Mouse (Mus musculus): ENCODE data around the gene Grid2. TPM values are rescaled to one million over a fixed set of nuclear protein-coding genes. Genes with fewer than 3 reads are reported as not detected.

Gene Grid2
- polyA plus RNA-seq, 1 experiment from 2014 or later, result 0.76 TPM

GRCm38 (mm10) chr6:64046732-64047131, 791.1 kb downstream of the Grid2 start:
- H3K36me3 ChIP-seq (ENCODE audit: control insufficient read depth, insufficient read depth, low read length), result no peaks in the 10 kb centered on the region
- no peaks in the 10 kb centered on the region for H3K4me1 ChIP-seq (ENCODE audit: control insufficient read depth, insufficient read depth, low read length)
- H3K27ac ChIP-seq (ENCODE audit: low read depth, low read length), result no peak overlapping the region
- H3K9me3 ChIP-seq (replicated peaks; ENCODE audit: control insufficient read depth, low read length), result no peaks in the 10 kb centered on the region
- no peak overlapping the region for H3K4me2 ChIP-seq
- no peak for ATAC-seq (replicated peaks; ENCODE audit: insufficient number of reproducible peaks, low FRiP score, low TSS enrichment)
- no peaks in the 10 kb centered on the region for H3K27me3 ChIP-seq (ENCODE audit: control insufficient read depth, insufficient read depth, low read length)
- no peak overlapping the region for H3K9ac ChIP-seq (ENCODE audit: low read depth, low read length)
- H3K4me3 ChIP-seq (ENCODE audit: low read depth, low read length), result no peak overlapping the region
- 59% methylated on average over 1 of the region's 1 CpGs for WGBS (ENCODE audit: insufficient replicate concordance)

GRCm38 (mm10) chr6:64047950-64048349, 792.3 kb downstream of the Grid2 start:
- Histone ChIP-seq H3K36me3 (ENCODE audit: control insufficient read depth, insufficient read depth, low read length) (no peaks in the 10 kb centered on the region), H3K4me1 (ENCODE audit: control insufficient read depth, insufficient read depth, low read length) (no peaks in the 10 kb centered on the region), H3K4me3 (ENCODE audit: low read depth, low read length) (no peak overlapping the region), H3K9me3 (replicated peaks; ENCODE audit: control insufficient read depth, low read length) (no peaks in the 10 kb centered on the region), H3K9ac (ENCODE audit: low read depth, low read length) (no peak overlapping the region), H3K27me3 (ENCODE audit: control insufficient read depth, insufficient read depth, low read length) (no peaks in the 10 kb centered on the region), H3K27ac (ENCODE audit: low read depth, low read length) (no peak overlapping the region), H3K4me2 (no peak overlapping the region)
- no peak for ATAC-seq (replicated peaks; ENCODE audit: insufficient number of reproducible peaks, low FRiP score, low TSS enrichment)
- WGBS (ENCODE audit: insufficient replicate concordance), result 81% methylated on average over 5 of the region's 5 CpGs

- no peak overlapping the region for H3K27ac ChIP-seq (ENCODE audit: low read depth, low read length)
- no peak for ATAC-seq (replicated peaks; ENCODE audit: insufficient number of reproducible peaks, low FRiP score, low TSS enrichment)
- 79% methylated on average over 7 of the region's 7 CpGs for WGBS (ENCODE audit: insufficient replicate concordance)
Measured at GRCm38 (mm10) chr6:64063858-64064257, 808.2 kb downstream of the Grid2 start.

GRCm38 (mm10) chr6:64064704-64065103, 809.0 kb downstream of the Grid2 start:
- Histone ChIP-seq H3K27me3 (ENCODE audit: control insufficient read depth, insufficient read depth, low read length) (no peaks in the 10 kb centered on the region), H3K4me3 (ENCODE audit: low read depth, low read length) (no peak overlapping the region), H3K36me3 (ENCODE audit: control insufficient read depth, insufficient read depth, low read length) (no peaks in the 10 kb centered on the region), H3K4me1 (ENCODE audit: control insufficient read depth, insufficient read depth, low read length) (no peaks in the 10 kb centered on the region), H3K9me3 (replicated peaks; ENCODE audit: control insufficient read depth, low read length) (no peaks in the 10 kb centered on the region), H3K9ac (ENCODE audit: low read depth, low read length) (no peak overlapping the region), H3K27ac (ENCODE audit: low read depth, low read length) (no peak overlapping the region), H3K4me2 (no peak overlapping the region)
- 75% methylated on average over 2 of the region's 2 CpGs for WGBS (ENCODE audit: insufficient replicate concordance)
- no peak for ATAC-seq (replicated peaks; ENCODE audit: insufficient number of reproducible peaks, low FRiP score, low TSS enrichment)

More at GRCm38 (mm10) chr6:64063858-64064257, 808.2 kb downstream of the Grid2 start:
- no peak overlapping the region for H3K4me2 ChIP-seq
- no peaks in the 10 kb centered on the region for H3K9me3 ChIP-seq (replicated peaks; ENCODE audit: control insufficient read depth, low read length)
- H3K9ac ChIP-seq (ENCODE audit: low read depth, low read length), result no peak overlapping the region
- H3K4me3 ChIP-seq (ENCODE audit: low read depth, low read length), result no peak overlapping the region
- no peaks in the 10 kb centered on the region for H3K36me3 ChIP-seq (ENCODE audit: control insufficient read depth, insufficient read depth, low read length)
- H3K27me3 ChIP-seq (ENCODE audit: control insufficient read depth, insufficient read depth, low read length), result no peaks in the 10 kb centered on the region
- H3K4me1 ChIP-seq (ENCODE audit: control insufficient read depth, insufficient read depth, low read length), result no peaks in the 10 kb centered on the region

- Histone ChIP-seq H3K4me2 (no peak overlapping the region), H3K27ac (ENCODE audit: low read depth, low read length) (no peak overlapping the region), H3K4me3 (ENCODE audit: low read depth, low read length) (no peak overlapping the region), H3K9me3 (replicated peaks; ENCODE audit: control insufficient read depth, low read length) (no peaks in the 10 kb centered on the region), H3K9ac (ENCODE audit: low read depth, low read length) (no peak overlapping the region), H3K36me3 (ENCODE audit: control insufficient read depth, insufficient read depth, low read length) (no peaks in the 10 kb centered on the region), H3K27me3 (ENCODE audit: control insufficient read depth, insufficient read depth, low read length) (no peaks in the 10 kb centered on the region), H3K4me1 (ENCODE audit: control insufficient read depth, insufficient read depth, low read length) (no peaks in the 10 kb centered on the region)
- no peak for ATAC-seq (replicated peaks; ENCODE audit: insufficient number of reproducible peaks, low FRiP score, low TSS enrichment)
- 67% methylated on average over 2 of the region's 2 CpGs for WGBS (ENCODE audit: insufficient replicate concordance)
Measured at GRCm38 (mm10) chr6:64073406-64073805, 817.7 kb downstream of the Grid2 start.

- WGBS (ENCODE audit: insufficient replicate concordance), result 84% methylated on average over 1 of the region's 1 CpGs
- Histone ChIP-seq H3K4me3 (ENCODE audit: low read depth, low read length) (no peak overlapping the region), H3K4me1 (ENCODE audit: control insufficient read depth, insufficient read depth, low read length) (no peaks in the 10 kb centered on the region), H3K9me3 (replicated peaks; ENCODE audit: control insufficient read depth, low read length) (no peaks in the 10 kb centered on the region), H3K4me2 (no peak overlapping the region), H3K27me3 (ENCODE audit: control insufficient read depth, insufficient read depth, low read length) (no peaks in the 10 kb centered on the region), H3K9ac (ENCODE audit: low read depth, low read length) (no peak overlapping the region), H3K36me3 (ENCODE audit: control insufficient read depth, insufficient read depth, low read length) (no peaks in the 10 kb centered on the region), H3K27ac (ENCODE audit: low read depth, low read length) (no peak overlapping the region)
- no peak for ATAC-seq (replicated peaks; ENCODE audit: insufficient number of reproducible peaks, low FRiP score, low TSS enrichment)
Measured at GRCm38 (mm10) chr6:64077911-64078310, 822.2 kb downstream of the Grid2 start.

GRCm38 (mm10) chr6:64098662-64099061, 843.0 kb downstream of the Grid2 start:
- Histone ChIP-seq H3K36me3 (ENCODE audit: control insufficient read depth, insufficient read depth, low read length) (no peaks in the 10 kb centered on the region), H3K9me3 (replicated peaks; ENCODE audit: control insufficient read depth, low read length) (no peaks in the 10 kb centered on the region), H3K27ac (ENCODE audit: low read depth, low read length) (no peak overlapping the region), H3K9ac (ENCODE audit: low read depth, low read length) (no peak overlapping the region), H3K4me3 (ENCODE audit: low read depth, low read length) (no peak overlapping the region), H3K4me2 (no peak overlapping the region), H3K27me3 (ENCODE audit: control insufficient read depth, insufficient read depth, low read length) (no peaks in the 10 kb centered on the region), H3K4me1 (ENCODE audit: control insufficient read depth, insufficient read depth, low read length) (no peaks in the 10 kb centered on the region)
- no peak for ATAC-seq (replicated peaks; ENCODE audit: insufficient number of reproducible peaks, low FRiP score, low TSS enrichment)
- 70% methylated on average over 10 of the region's 10 CpGs for WGBS (ENCODE audit: insufficient replicate concordance)

GRCm38 (mm10) chr6:64114594-64114993, 858.9 kb downstream of the Grid2 start:
- WGBS (ENCODE audit: insufficient replicate concordance), result 73% methylated on average over 2 of the region's 2 CpGs
- H3K4me1 ChIP-seq (ENCODE audit: control insufficient read depth, insufficient read depth, low read length), result no peaks in the 10 kb centered on the region
- H3K4me3 ChIP-seq (ENCODE audit: low read depth, low read length), result no peak overlapping the region
- no peak for ATAC-seq (replicated peaks; ENCODE audit: insufficient number of reproducible peaks, low FRiP score, low TSS enrichment)
- no peaks in the 10 kb centered on the region for H3K9me3 ChIP-seq (replicated peaks; ENCODE audit: control insufficient read depth, low read length)
- no peak overlapping the region for H3K9ac ChIP-seq (ENCODE audit: low read depth, low read length)
- no peak overlapping the region for H3K4me2 ChIP-seq
- H3K27ac ChIP-seq (ENCODE audit: low read depth, low read length), result no peak overlapping the region
- no peaks in the 10 kb centered on the region for H3K36me3 ChIP-seq (ENCODE audit: control insufficient read depth, insufficient read depth, low read length)
- no peaks in the 10 kb centered on the region for H3K27me3 ChIP-seq (ENCODE audit: control insufficient read depth, insufficient read depth, low read length)

GRCm38 (mm10) chr6:64136275-64136674, 880.6 kb downstream of the Grid2 start:
- Histone ChIP-seq H3K36me3 (ENCODE audit: control insufficient read depth, insufficient read depth, low read length) (no peaks in the 10 kb centered on the region), H3K4me3 (ENCODE audit: low read depth, low read length) (no peak overlapping the region), H3K4me1 (ENCODE audit: control insufficient read depth, insufficient read depth, low read length) (no peaks in the 10 kb centered on the region), H3K9me3 (replicated peaks; ENCODE audit: control insufficient read depth, low read length) (no peaks in the 10 kb centered on the region), H3K4me2 (no peak overlapping the region), H3K27ac (ENCODE audit: low read depth, low read length) (no peak overlapping the region), H3K9ac (ENCODE audit: low read depth, low read length) (no peak overlapping the region), H3K27me3 (ENCODE audit: control insufficient read depth, insufficient read depth, low read length) (no peaks in the 10 kb centered on the region)
- no peak for ATAC-seq (replicated peaks; ENCODE audit: insufficient number of reproducible peaks, low FRiP score, low TSS enrichment)
- WGBS (ENCODE audit: insufficient replicate concordance), result 58% methylated on average over 9 of the region's 9 CpGs

Measured in heart, embryonic 11.5 days (tissue).